In the genomic region with DNA sequence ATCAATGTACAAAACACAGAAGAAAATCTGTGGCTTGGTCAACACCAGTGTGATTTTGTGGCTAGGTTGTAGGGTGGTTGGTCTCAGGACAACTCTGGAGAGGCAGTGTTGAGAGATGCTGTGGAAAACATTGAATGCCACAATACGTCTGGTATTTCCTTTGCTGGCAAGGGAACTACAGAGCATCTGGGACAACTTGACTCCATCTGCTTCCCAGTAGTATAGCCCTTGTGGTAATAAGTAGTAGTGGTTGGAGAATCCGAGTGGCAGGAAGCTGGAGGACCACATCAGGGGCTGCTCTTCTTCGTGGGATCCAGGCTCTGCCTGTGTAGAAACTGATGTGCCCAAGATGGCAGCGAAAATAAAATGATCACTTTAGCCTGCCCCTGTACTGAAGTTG, we compare ENCODE assay signal across 15 mouse cellular contexts. TPM values are rescaled to one million over a fixed set of nuclear protein-coding genes. Genes with fewer than 3 reads are reported as not detected.
DNase-seq lines count a peak whose midpoint lies in the region; ATAC-seq and TF ChIP-seq lines count a peak whose summit lies in the region.
"Had no signal": no experiment of that assay in that cellular context is flagged by ENCODE, and none has a peak within 500 bp of the region (broad histone marks: within the 10 kb centered on the region; RNA-seq: fewer than 3 reads in every experiment).

No protein-coding gene starts in this region.

- no peak overlapping the region for H3K4me3 ChIP-seq in hindbrain, postnatal 0 days (ENCODE audit: low read length)
- H3K4me3 ChIP-seq in hindbrain, embryonic 13.5 days: no peak overlapping the region
- 0 out of 2 replicates have a peak overlapping the region, but pooled peaks have one; percentile 45 for H3K4me3 ChIP-seq in E14TG2a.4 (replicated peaks; ENCODE audit: low read length)
- no peak overlapping the region for H3K4me3 ChIP-seq in limb, embryonic 10.5 days
- H3K4me3 ChIP-seq in liver, embryonic 11.5 days (ENCODE audit: low read depth, low read length): no peak overlapping the region
- H3K4me3 ChIP-seq: heart, embryonic 10.5 days; liver, embryonic 15.5 days; megakaryocyte, embryonic 14.5 days; neural tube, embryonic 12.5 days had no signal

- H3K36me3 ChIP-seq in hindbrain, postnatal 0 days (ENCODE audit: insufficient read depth, low read length): no peaks in the 10 kb centered on the region
- H3K36me3 ChIP-seq in hindbrain, embryonic 13.5 days: no peaks in the 10 kb centered on the region
- no peaks in the 10 kb centered on the region for H3K36me3 ChIP-seq in E14TG2a.4 (ENCODE audit: insufficient read depth, low read length)
- no peaks in the 10 kb centered on the region for H3K36me3 ChIP-seq in limb, embryonic 10.5 days
- H3K36me3 ChIP-seq in liver, embryonic 11.5 days (ENCODE audit: control insufficient read depth, insufficient read depth, low read length): no peaks in the 10 kb centered on the region
- H3K36me3 ChIP-seq: G1E; heart, embryonic 10.5 days; liver, embryonic 15.5 days; neural tube, embryonic 12.5 days had no signal

- no peak for ATAC-seq in hindbrain, postnatal 0 days
- ATAC-seq in hindbrain, embryonic 13.5 days (ENCODE audit: low FRiP score): no peak
- ATAC-seq in liver, embryonic 11.5 days (replicated peaks; ENCODE audit: low FRiP score): no peak
- ATAC-seq: inflammation-experienced regulatory T-cells, adult 6 months had no signal

- WGBS in hindbrain, postnatal 0 days: 69% methylated on average over 4 of the region's 4 CpGs
- 83% methylated on average over 4 of the region's 4 CpGs for WGBS in hindbrain, embryonic 13.5 days
- 86% methylated on average over 4 of the region's 4 CpGs for whole genome bisulfite sequencing in limb, embryonic 10.5 days
- WGBS in liver, embryonic 11.5 days: 71% methylated on average over 4 of the region's 4 CpGs

- no peak overlapping the region for H3K9ac ChIP-seq in hindbrain, postnatal 0 days (replicated peaks; ENCODE audit: low read length)
- no peak overlapping the region for H3K9ac ChIP-seq in hindbrain, embryonic 13.5 days
- no peak overlapping the region for H3K9ac ChIP-seq in liver, embryonic 11.5 days (ENCODE audit: low read depth, low read length)
- H3K9ac ChIP-seq: liver, embryonic 15.5 days; neural tube, embryonic 12.5 days had no signal

- TF ChIP-seq CTCF in hindbrain, postnatal 0 days (IDR thresholded peaks at IDR 0.05; ENCODE audit: low read depth): 0 out of 2 replicates have a peak, but pooled peaks have one; percentile 1
- TF ChIP-seq CTCF in E14TG2a.4 (conservative IDR thresholded peaks at IDR 0.05; ENCODE audit: low read length): no peak
- TF ChIP-seq CTCF in brain, embryonic 14.5 days (IDR thresholded peaks at IDR 0.05; ENCODE audit: borderline replicate concordance, extremely low read depth, insufficient read depth, insufficient read length): no peak

- intact Hi-C loops in gastrocnemius, postnatal 36 days (cut with DNase I): no loop called here

- H3K9me3 ChIP-seq in hindbrain, postnatal 0 days (ENCODE audit: low read length): no peaks in the 10 kb centered on the region
- no peaks in the 10 kb centered on the region for H3K9me3 ChIP-seq in hindbrain, embryonic 13.5 days
- no peaks in the 10 kb centered on the region for H3K9me3 ChIP-seq in E14TG2a.4 (ENCODE audit: low read length)
- no peaks in the 10 kb centered on the region for H3K9me3 ChIP-seq in limb, embryonic 10.5 days (replicated peaks)
- H3K9me3 ChIP-seq in liver, embryonic 11.5 days (ENCODE audit: control insufficient read depth, low read length): no peaks in the 10 kb centered on the region
- H3K9me3 ChIP-seq: heart, embryonic 10.5 days; liver, embryonic 15.5 days; megakaryocyte, embryonic 14.5 days; neural tube, embryonic 12.5 days had no signal

- no peak for TF ChIP-seq POLR2A in brain, embryonic 14.5 days (IDR thresholded peaks at IDR 0.05; ENCODE audit: borderline replicate concordance, extremely low read depth, insufficient read depth, insufficient read length, poor library complexity, severe bottlenecking)

- no peak overlapping the region for H3K4me2 ChIP-seq in hindbrain, postnatal 0 days (ENCODE audit: low read depth, low read length)
- H3K4me2 ChIP-seq in hindbrain, embryonic 13.5 days: no peak overlapping the region
- no peak overlapping the region for H3K4me2 ChIP-seq in liver, embryonic 11.5 days
- H3K4me2 ChIP-seq: liver, embryonic 15.5 days had no signal

- no peaks in the 10 kb centered on the region for H3K27me3 ChIP-seq in hindbrain, postnatal 0 days (ENCODE audit: insufficient read depth, low read length)
- H3K27me3 ChIP-seq in hindbrain, embryonic 13.5 days: no peaks in the 10 kb centered on the region
- 0 out of 2 replicates have a peak, but pooled peaks cover 16% of the 10 kb centered on the region for H3K27me3 ChIP-seq in E14TG2a.4 (ENCODE audit: insufficient read depth, low read length)
- no peaks in the 10 kb centered on the region for H3K27me3 ChIP-seq in limb, embryonic 10.5 days (ENCODE audit: low read depth, poor library complexity, severe bottlenecking)
- H3K27me3 ChIP-seq in liver, embryonic 11.5 days (replicated peaks; ENCODE audit: control insufficient read depth, insufficient read depth, low read length): no peaks in the 10 kb centered on the region
- H3K27me3 ChIP-seq: liver, embryonic 15.5 days; neural tube, embryonic 12.5 days had no signal

- peaks cover 12% of the 10 kb centered on the region for H3K4me1 ChIP-seq in hindbrain, postnatal 0 days (ENCODE audit: insufficient read depth, low read length)
- peaks cover 24% of the 10 kb centered on the region for H3K4me1 ChIP-seq in hindbrain, embryonic 13.5 days (replicated peaks)
- peaks cover 32% of the 10 kb centered on the region for H3K4me1 ChIP-seq in E14TG2a.4 (replicated peaks; ENCODE audit: low read depth, low read length)
- H3K4me1 ChIP-seq in limb, embryonic 10.5 days: peaks cover 27% of the 10 kb centered on the region
- H3K4me1 ChIP-seq in liver, embryonic 11.5 days (replicated peaks; ENCODE audit: control insufficient read depth, insufficient read depth, low read length): no peaks in the 10 kb centered on the region
- H3K4me1 ChIP-seq: megakaryocyte, embryonic 14.5 days had no signal

- DNase-seq in hindbrain, postnatal 0 days (ENCODE audit: low spot score): no peak
- peak; percentile 40 for DNase-seq in brain, embryonic 14.5 days (ENCODE audit: low read depth)
- no peak for DNase-seq in limb, embryonic 10.5 days (ENCODE audit: low spot score)
- no peak for DNase-seq in gastrocnemius, postnatal 36 days
- no peak for DNase-seq in liver, embryonic 11.5 days (ENCODE audit: low spot score)
- DNase-seq: cerebellum, postnatal 36 days had no signal

- H3K27ac ChIP-seq in hindbrain, postnatal 0 days: no peak overlapping the region
- no peak overlapping the region for H3K27ac ChIP-seq in hindbrain, embryonic 13.5 days
- peak overlapping the region; percentile 84; the same call in 1 of the 2 replicates for H3K27ac ChIP-seq in limb, embryonic 10.5 days
- H3K27ac ChIP-seq in liver, embryonic 11.5 days (ENCODE audit: low read depth, low read length): no peak overlapping the region
- H3K27ac ChIP-seq: heart, embryonic 10.5 days; liver, embryonic 15.5 days; neural tube, embryonic 12.5 days had no signal

RNA-seq across cellular contexts. Expression of a gene that starts 21.7 kb away (rescaled TPM):
- total RNA-seq in hindbrain, postnatal 0 days (2014; rRNA removed): 0.10 TPM in 1 of 2 replicates, not detected in the other
- polyA plus RNA-seq in hindbrain, postnatal 0 days (2015; fragmentation: Nextera tagmentation; extraction: Ambion mirVana): not detected in 2 replicates
- 0.16 and 0.26 TPM in 2 replicates for polyA plus RNA-seq in hindbrain, embryonic 13.5 days (2015; fragmentation: Nextera tagmentation; extraction: Ambion mirVana)
- 0.08 TPM in 1 of 2 replicates, not detected in the other for polyA plus RNA-seq in brain, embryonic 14.5 days (2012; rRNA removed)
- polyA plus RNA-seq in limb, embryonic 10.5 days (2016; fragmentation: Nextera tagmentation; extraction: Ambion mirVana): 0.11 and 0.19 TPM in 2 replicates
- total RNA-seq in gastrocnemius, postnatal 36 days (2021): not detected
- polyA plus RNA-seq in liver, embryonic 11.5 days (2014; fragmentation: Nextera tagmentation; extraction: Ambion mirVana): not detected in 2 replicates
- total RNA-seq: G1E had no signal
- polyA plus RNA-seq: forebrain, embryonic 11.5 days; G1E; inflammation-experienced regulatory T-cells, adult 6 months; liver, embryonic 15.5 days had no signal

RNA-seq across cellular contexts. Expression of a gene that starts 30.4 kb away (rescaled TPM):
- 40.2 and 53.2 TPM in 2 replicates for total RNA-seq in hindbrain, postnatal 0 days (2014; rRNA removed)
- polyA plus RNA-seq in hindbrain, postnatal 0 days (2015; fragmentation: Nextera tagmentation; extraction: Ambion mirVana): 7.8 and 8.6 TPM in 2 replicates
- 11.1 and 12.2 TPM in 2 replicates for polyA plus RNA-seq in hindbrain, embryonic 13.5 days (2015; fragmentation: Nextera tagmentation; extraction: Ambion mirVana)
- polyA plus RNA-seq in brain, embryonic 14.5 days (2012; rRNA removed): 27.0 and 43.6 TPM in 2 replicates
- 5.0 and 9.0 TPM in 2 replicates for polyA plus RNA-seq in limb, embryonic 10.5 days (2016; fragmentation: Nextera tagmentation; extraction: Ambion mirVana)
- 10 to 100 TPM; 25.5 to 34.9 TPM for total RNA-seq in gastrocnemius, postnatal 36 days (2021)
- 0.81 and 1.5 TPM in 2 replicates for polyA plus RNA-seq in liver, embryonic 11.5 days (2014; fragmentation: Nextera tagmentation; extraction: Ambion mirVana)
- polyA plus RNA-seq: G1E had no signal
